Mouse (Mus musculus) MEL (cell line): ENCODE measurements around the gene Gdpd3. TPM values are rescaled to one million over a fixed set of nuclear protein-coding genes. Genes with fewer than 3 reads are reported as not detected.

Source experiments
- DNase-seq: peaks from one replicate; pipeline ENCODE4 v3.0.0; 2011; ENCODE audit warnings: low read depth, low spot score
- H3K27ac ChIP-seq: 2 replicates; pipeline ENCODE4 v1.5.1; 2012; ENCODE audit warnings: low read depth, mild to moderate bottlenecking, control low read depth, low read length, moderate library complexity; ENCODE audit not compliant: control insufficient read depth
- H3K27me3 ChIP-seq, 2 experiments: fragments of 150-350 bp in 1 of 2; sonication (generic) in 1 of 2; 2 replicates each; pipeline ENCODE4 v1.6.1; 2012; ENCODE audit warnings: low read length in 2 of 2, mild to moderate bottlenecking in 2 of 2, improper control_type of control experiment in 1 of 2, moderate library complexity in 1 of 2; ENCODE audit not compliant: insufficient read depth in 2 of 2, control insufficient read depth in 1 of 2
- H3K36me3 ChIP-seq, 2 experiments: 2 replicates each; pipeline ENCODE4 v1.6.1; 2012 to 2014; ENCODE audit warnings: low read length in 2 of 2, improper control_type of control experiment in 1 of 2, inconsistent platforms in 1 of 2, mild to moderate bottlenecking in 1 of 2; ENCODE audit not compliant: insufficient read depth in 2 of 2, control insufficient read depth in 1 of 2
- H3K4me1 ChIP-seq, 2 experiments: fragments of 150-350 bp in 1 of 2; sonication (generic) in 1 of 2; 2 replicates each; pipeline ENCODE4 v1.6.1; 2012; ENCODE audit warnings: low read length in 2 of 2, improper control_type of control experiment in 1 of 2, mild to moderate bottlenecking in 1 of 2; ENCODE audit not compliant: insufficient read depth in 2 of 2, control insufficient read depth in 1 of 2
- H3K4me3 ChIP-seq, 2 experiments: fragments of 150-350 bp in 1 of 2; sonication (generic) in 1 of 2; 2 replicates each; pipeline ENCODE4 v1.5.1; 2012; ENCODE audit warnings: low read depth in 2 of 2, low read length in 2 of 2, mild to moderate bottlenecking in 2 of 2, moderate library complexity in 2 of 2, control low read depth in 1 of 2, improper control_type of control experiment in 1 of 2; ENCODE audit not compliant: control insufficient read depth in 1 of 2, insufficient read depth in 1 of 2
- H3K79me2 ChIP-seq: 2 replicates; pipeline ENCODE4 v1.6.1; 2012; ENCODE audit warnings: mild to moderate bottlenecking, low read length, moderate library complexity; ENCODE audit not compliant: control insufficient read depth, poor library complexity, insufficient read depth
- H3K9ac ChIP-seq: 2 replicates; pipeline ENCODE4 v1.6.1; 2012; ENCODE audit warnings: low read depth, mild to moderate bottlenecking, control low read depth, low read length, moderate library complexity; ENCODE audit not compliant: control insufficient read depth, poor library complexity, severe bottlenecking
- H3K9me3 ChIP-seq: fragments of 150-350 bp; sonication (generic); replicated peaks from 2 replicates; pipeline ENCODE4 v1.6.1; 2012; ENCODE audit warnings: mild to moderate bottlenecking, low read length, improper control_type of control experiment, moderate library complexity; ENCODE audit not compliant: insufficient read depth
- BHLHE40 ChIP-seq: IDR thresholded peaks from 2 replicates; pipeline ENCODE4 v1.6.1; 2012; ENCODE audit warnings: low read depth, mild to moderate bottlenecking, inconsistent platforms, low read length, improper control_type of control experiment, borderline replicate concordance
- CHD1 ChIP-seq: IDR thresholded peaks from 2 replicates; pipeline ENCODE4 v1.6.1; 2012; ENCODE audit warnings: low read depth, mild to moderate bottlenecking, inconsistent platforms, low read length, improper control_type of control experiment
- CHD2 ChIP-seq: IDR thresholded peaks from 2 replicates; pipeline ENCODE4 v1.6.1; 2011; ENCODE audit warnings: low read length, improper control_type of control experiment
- E2F4 ChIP-seq: IDR thresholded peaks from 2 replicates; pipeline ENCODE4 v1.6.1; 2011; ENCODE audit warnings: low read depth, low read length, improper control_type of control experiment, borderline replicate concordance
- ELF1 ChIP-seq: IDR thresholded peaks from 2 replicates; pipeline ENCODE4 v1.6.1; 2014; ENCODE audit warnings: low read depth, mild to moderate bottlenecking, inconsistent platforms, low read length, improper control_type of control experiment, moderate library complexity
- EP300 ChIP-seq, 2 experiments: IDR thresholded peaks; 2 replicates each; pipeline ENCODE4 v1.6.1; 2011; ENCODE audit warnings: improper control_type of control experiment in 2 of 2, low read length in 2 of 2, low read depth in 1 of 2, mild to moderate bottlenecking in 1 of 2
- ETS1 ChIP-seq: IDR thresholded peaks from 2 replicates; pipeline ENCODE4 v1.6.1; 2012; ENCODE audit warnings: low read depth, mild to moderate bottlenecking, inconsistent platforms, low read length, improper control_type of control experiment, moderate library complexity
- GABPA ChIP-seq: IDR thresholded peaks from 2 replicates; pipeline ENCODE4 v1.6.1; 2012; ENCODE audit warnings: low read depth, mild to moderate bottlenecking, inconsistent platforms, low read length, improper control_type of control experiment, moderate library complexity
- GATA1 ChIP-seq: IDR thresholded peaks from 2 replicates; pipeline ENCODE4 v1.6.1; 2011; ENCODE audit warnings: low read depth, low read length, improper control_type of control experiment
- HCFC1 ChIP-seq: IDR thresholded peaks from 2 replicates; pipeline ENCODE4 v1.6.1; 2012; ENCODE audit warnings: low read depth, mild to moderate bottlenecking, inconsistent platforms, low read length, improper control_type of control experiment, moderate library complexity
- KAT2A ChIP-seq: conservative IDR thresholded peaks from 2 replicates; pipeline ENCODE4 v1.6.1; 2012; ENCODE audit warnings: low read depth, low read length, improper control_type of control experiment, inconsistent platforms
- MAFK ChIP-seq: IDR thresholded peaks from 2 replicates; pipeline ENCODE4 v1.6.1; 2011; ENCODE audit warnings: low read depth, mild to moderate bottlenecking, low read length, improper control_type of control experiment, borderline replicate concordance
- MAX ChIP-seq: IDR thresholded peaks from 2 replicates; pipeline ENCODE4 v1.6.1; 2011; ENCODE audit warnings: low read length, improper control_type of control experiment
- MAZ ChIP-seq: IDR thresholded peaks from 2 replicates; pipeline ENCODE4 v1.6.1; 2012; ENCODE audit warnings: low read depth, mild to moderate bottlenecking, inconsistent platforms, low read length, improper control_type of control experiment
- MEF2A ChIP-seq: IDR thresholded peaks from 2 replicates; pipeline ENCODE4 v1.6.1; 2014; ENCODE audit warnings: low read depth, mild to moderate bottlenecking, inconsistent platforms, low read length, improper control_type of control experiment; ENCODE audit not compliant: poor library complexity, insufficient replicate concordance, severe bottlenecking; ENCODE audit errors: extremely low read depth
- MXI1 ChIP-seq: IDR thresholded peaks from 2 replicates; pipeline ENCODE4 v1.6.1; 2011; ENCODE audit warnings: mild to moderate bottlenecking, low read depth, low read length, improper control_type of control experiment
- MYB ChIP-seq: IDR thresholded peaks from 2 replicates; pipeline ENCODE4 v1.6.1; 2011; ENCODE audit warnings: mild to moderate bottlenecking, low read depth, low read length, improper control_type of control experiment
- NELFE ChIP-seq: IDR thresholded peaks from 2 replicates; pipeline ENCODE4 v1.6.1; 2011; ENCODE audit warnings: low read depth, low read length, improper control_type of control experiment
- NRF1 ChIP-seq: IDR thresholded peaks from 2 replicates; pipeline ENCODE4 v1.6.1; 2014; ENCODE audit warnings: low read depth, mild to moderate bottlenecking, inconsistent platforms, low read length, improper control_type of control experiment, moderate library complexity; ENCODE audit not compliant: poor library complexity, insufficient read depth, severe bottlenecking
- POLR2A ChIP-seq, 2 experiments: IDR thresholded peaks; 2 replicates each; pipeline ENCODE4 v1.6.1; 2011 to 2012; ENCODE audit warnings: low read length in 2 of 2, mild to moderate bottlenecking in 2 of 2, control low read depth in 1 of 2, improper control_type of control experiment in 1 of 2, low read depth in 1 of 2, moderate library complexity in 1 of 2; ENCODE audit not compliant: control insufficient read depth in 1 of 2, insufficient read depth in 1 of 2, poor library complexity in 1 of 2
- POLR2AphosphoS2 ChIP-seq: IDR thresholded peaks from 2 replicates; pipeline ENCODE4 v1.6.1; 2011; ENCODE audit warnings: low read length, improper control_type of control experiment
- SIN3A ChIP-seq: IDR thresholded peaks from 2 replicates; pipeline ENCODE4 v1.6.1; 2012; ENCODE audit warnings: low read length, improper control_type of control experiment, inconsistent platforms
- SMC3 ChIP-seq: IDR thresholded peaks from 2 replicates; pipeline ENCODE4 v1.6.1; 2011; ENCODE audit warnings: low read depth, low read length, improper control_type of control experiment
- TBP ChIP-seq: IDR thresholded peaks from 2 replicates; pipeline ENCODE4 v1.8.0; 2011; ENCODE audit warnings: low read depth, low read length, improper control_type of control experiment
- TCF12 ChIP-seq: IDR thresholded peaks from 2 replicates; pipeline ENCODE4 v1.6.1; 2014; ENCODE audit warnings: low read depth, mild to moderate bottlenecking, inconsistent platforms, low read length, improper control_type of control experiment, moderate library complexity
- UBTF ChIP-seq: IDR thresholded peaks from 2 replicates; pipeline ENCODE4 v1.6.1; 2012; ENCODE audit warnings: low read depth, mild to moderate bottlenecking, inconsistent platforms, low read length, improper control_type of control experiment, moderate library complexity, borderline replicate concordance; ENCODE audit not compliant: insufficient read depth
- USF1 ChIP-seq: IDR thresholded peaks from 2 replicates; pipeline ENCODE4 v1.6.1; 2014; ENCODE audit warnings: low read depth, mild to moderate bottlenecking, inconsistent platforms, low read length, improper control_type of control experiment, moderate library complexity
- USF2 ChIP-seq, 2 experiments: IDR thresholded peaks; 2 replicates each; pipeline ENCODE4 v1.6.1; 2011 to 2012; ENCODE audit warnings: improper control_type of control experiment in 2 of 2, low read length in 2 of 2, borderline replicate concordance in 1 of 2, inconsistent platforms in 1 of 2, low read depth in 1 of 2, mild to moderate bottlenecking in 1 of 2; ENCODE audit not compliant: insufficient read depth in 1 of 2
- ZKSCAN1 ChIP-seq: IDR thresholded peaks from 2 replicates; pipeline ENCODE4 v1.6.1; 2012; ENCODE audit warnings: low read depth, mild to moderate bottlenecking, inconsistent platforms, low read length, improper control_type of control experiment, moderate library complexity
- ZMIZ1 ChIP-seq: IDR thresholded peaks from 2 replicates; pipeline ENCODE4 v1.6.1; 2012; ENCODE audit warnings: low read depth, mild to moderate bottlenecking, inconsistent platforms, low read length, improper control_type of control experiment, moderate library complexity
- ZNF384 ChIP-seq: IDR thresholded peaks from 2 replicates; pipeline ENCODE4 v1.6.1; 2012; ENCODE audit warnings: low read depth, mild to moderate bottlenecking, inconsistent platforms, low read length, improper control_type of control experiment
- polyA plus RNA-seq, 2 experiments: library from polyadenylated mRNA; stranded (reverse) in 1 of 2; unstranded in 1 of 2; fragments of >175 nt in 1 of 2; fragments of >200 nt in 1 of 2; gene quantifications; 2 replicates each; pipeline versions ENCODE4 v1.2.1 to v1.2.4; 2012; ENCODE audit warnings: low replicate concordance in 2 of 2, low read depth in 1 of 2; ENCODE audit not compliant: insufficient read length in 2 of 2, insufficient read depth in 1 of 2, missing spikeins in 1 of 2
- total RNA-seq: library from RNA; depleted of rRNA; stranded (reverse); fragments of 300-350 nt; gene quantifications from 2 replicates; pipeline ENCODE4 v1.2.3, GENCODE M21; 2012

Gene Gdpd3
- total and polyA plus RNA-seq, 3 experiments, result 12.7 to 13.0 TPM; not detected in 1

DNA sequence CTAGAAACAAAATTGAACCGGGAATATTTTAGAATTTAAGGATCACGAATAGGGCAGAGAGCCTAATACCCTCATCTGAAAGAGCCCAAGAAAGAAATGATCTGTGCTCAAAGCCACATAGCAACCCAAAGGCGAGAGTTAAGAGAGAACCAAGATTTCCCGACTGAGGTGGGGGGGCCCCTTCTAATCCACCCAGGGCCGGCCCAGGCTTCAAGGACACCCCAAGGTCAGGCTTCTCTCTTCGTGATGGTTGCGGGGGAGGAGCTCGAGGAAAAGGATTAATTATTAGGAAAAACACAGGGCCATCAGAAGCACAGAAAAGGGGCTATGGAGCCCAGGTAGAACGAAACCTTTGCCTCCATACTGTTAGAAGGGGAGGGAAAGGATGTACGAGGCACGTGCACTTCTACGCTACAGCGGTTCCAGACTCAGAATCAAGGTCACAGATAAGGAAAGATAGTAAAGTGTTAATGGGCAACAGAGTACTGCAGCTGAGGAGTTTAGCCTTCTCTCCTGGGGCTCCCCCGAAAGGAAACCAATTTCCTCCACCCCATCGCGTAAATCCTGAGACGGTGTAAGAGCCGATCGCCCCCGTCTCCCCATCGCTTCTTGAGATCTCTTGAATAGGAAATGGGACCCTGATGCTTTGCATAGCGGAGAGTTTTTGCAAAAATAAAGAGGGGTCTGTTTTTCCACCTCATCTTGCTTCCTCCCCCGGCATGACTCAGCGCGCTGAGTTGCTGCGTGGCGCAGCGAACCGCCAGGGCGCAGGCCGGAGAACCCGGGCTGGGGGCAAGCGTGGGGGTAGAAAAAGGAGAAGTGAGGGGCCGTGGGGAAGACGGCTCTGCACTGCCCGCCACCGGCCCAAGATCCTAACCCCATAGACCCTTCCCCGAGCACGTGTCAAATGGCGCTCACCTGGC is 32.3 kb downstream of the Gdpd3 start (continued):
- 0 out of 4 replicates have a peak, but pooled peaks of 1 of the 2 experiments have one; percentile 2 for TF ChIP-seq EP300 (IDR thresholded peaks at IDR 0.05; ENCODE audit: low read depth in 1 of 2, low read length in 2 of 2)
- 0 out of 2 replicates have a peak, but pooled peaks have one; percentile 38 for TF ChIP-seq CHD1
- TF ChIP-seq UBTF, result no peak
- peak; percentile 72 for TF ChIP-seq ETS1
- TF ChIP-seq TCF12, result no peak
- peak; percentile 70 for TF ChIP-seq GATA1

- peak overlapping the region; percentile 96 for H3K9ac ChIP-seq
- peaks cover 20 to 45% of the 10 kb centered on the region in 2 experiments for H3K4me1 ChIP-seq
- H3K27me3 ChIP-seq, result no peaks in the 10 kb centered on the region
- peaks cover 35% of the 10 kb centered on the region for H3K79me2 ChIP-seq
- peak overlapping the region; percentile 94 for H3K27ac ChIP-seq
- H3K4me3 ChIP-seq, result peak overlapping the region; percentile 87 to 95
- H3K36me3 ChIP-seq, result peaks cover 13 to 50% of the 10 kb centered on the region in 2 experiments
- no peaks in the 10 kb centered on the region for H3K9me3 ChIP-seq
- DNase-seq, result peak; percentile 99
- TF ChIP-seq UBTF (0 out of 2 replicates have a peak, but pooled peaks have one; percentile 71), ETS1 (no peak), SMC3 (no peak), BHLHE40 (no peak), ELF1 (0 out of 2 replicates have a peak, but pooled peaks have one; percentile 7), ZKSCAN1 (no peak), SIN3A (peak; percentile 80; the same call in 1 of the 2 replicates), POLR2AphosphoS2 (peak; percentile 94; the same call in 1 of the 2 replicates), MAFK (no peak), MAX (peak; percentile 34), GABPA (no peak), KAT2A (peak; percentile 13; the same call in 1 of the 2 replicates), MAZ (peak; percentile 90), E2F4 (no peak), MXI1 (peak; percentile 12), NELFE (peak; percentile 99), ZNF384 (peak; percentile 83), USF2 (IDR thresholded peaks at IDR 0.05; ENCODE audit: borderline replicate concordance in 1 of 2, insufficient read depth in 1 of 2, low read depth in 1 of 2, low read length in 2 of 2) (no peak), MYB (no peak), NRF1 (peak; percentile 61), GATA1 (0 out of 2 replicates have a peak, but pooled peaks have one; percentile 18), ZMIZ1 (peak; percentile 98), HCFC1 (peak; percentile 59), POLR2A (IDR thresholded peaks at IDR 0.05; ENCODE audit: control insufficient read depth in 1 of 2, insufficient read depth in 1 of 2, low read depth in 1 of 2, low read length in 2 of 2, poor library complexity in 1 of 2) (peak; percentile 87 to 98), CHD2 (no peak), TBP (peak; percentile 96), EP300 (IDR thresholded peaks at IDR 0.05; ENCODE audit: low read depth in 1 of 2, low read length in 2 of 2) (no peak), TCF12 (no peak; the same call in 1 of the 2 replicates), MEF2A (no peak), USF1 (peak; percentile 42; the same call in 1 of the 2 replicates)
Measured at GRCm38 (mm10) chr7:126799050-126799467, 32.9 kb downstream of the Gdpd3 start.
